In genomic region chr4:116492460-116492859, GRCm38 (mm10) we compare ENCODE assay signal across 14 mouse cellular contexts. TPM values are rescaled to one million over a fixed set of nuclear protein-coding genes. Genes with fewer than 3 reads are reported as not detected.
DNase-seq lines count a peak whose midpoint lies in the region; ATAC-seq and TF ChIP-seq lines count a peak whose summit lies in the region.
"Had no signal": no experiment of that assay in that cellular context is flagged by ENCODE, and none has a peak within 500 bp of the region (broad histone marks: within the 10 kb centered on the region; RNA-seq: fewer than 3 reads in every experiment).

No protein-coding gene starts in this region.

- H3K9me3 ChIP-seq in MEL (replicated peaks; ENCODE audit: insufficient read depth, low read length) = no peaks in the 10 kb centered on the region
- no peaks in the 10 kb centered on the region for H3K9me3 ChIP-seq in intestine, embryonic 15.5 days
- no peaks in the 10 kb centered on the region for H3K9me3 ChIP-seq in midbrain, embryonic 10.5 days (replicated peaks)
- H3K9me3 ChIP-seq: embryonic facial prominence, embryonic 13.5 days; limb, embryonic 13.5 days had no signal

- H3K27ac ChIP-seq in MEL (ENCODE audit: control insufficient read depth, low read depth, low read length) = no peak overlapping the region
- peak overlapping the region; percentile 54; the same call in 1 of the 2 replicates for H3K27ac ChIP-seq in intestine, embryonic 15.5 days
- H3K27ac ChIP-seq in midbrain, embryonic 10.5 days (replicated peaks) = no peak overlapping the region
- H3K27ac ChIP-seq: embryonic facial prominence, embryonic 13.5 days; limb, embryonic 13.5 days had no signal

- H3K4me1 ChIP-seq in MEL (ENCODE audit: control insufficient read depth in 1 of 2, insufficient read depth in 2 of 2, low read length in 2 of 2) = peaks cover 5 to 12% of the 10 kb centered on the region in 2 experiments
- peaks cover 16% of the 10 kb centered on the region for H3K4me1 ChIP-seq in intestine, embryonic 15.5 days (replicated peaks)
- H3K4me1 ChIP-seq in midbrain, embryonic 10.5 days = no peaks in the 10 kb centered on the region
- H3K4me1 ChIP-seq: limb, embryonic 13.5 days had no signal

- peak; percentile 60 for ATAC-seq in intestine, embryonic 15.5 days
- ATAC-seq: inflammation-experienced regulatory T-cells, adult 6 months had no signal

- no peak overlapping the region for H3K4me3 ChIP-seq in MEL (ENCODE audit: control insufficient read depth in 1 of 2, insufficient read depth in 1 of 2, low read depth in 2 of 2, low read length in 2 of 2)
- no peak overlapping the region for H3K4me3 ChIP-seq in intestine, embryonic 15.5 days (replicated peaks)
- no peak overlapping the region for H3K4me3 ChIP-seq in midbrain, embryonic 10.5 days
- H3K4me3 ChIP-seq: embryonic facial prominence, embryonic 13.5 days; limb, embryonic 13.5 days had no signal

- 48% methylated on average over 4 of the region's 4 CpGs for WGBS in intestine, embryonic 15.5 days
- 87% methylated on average over 4 of the region's 4 CpGs for WGBS in midbrain, embryonic 10.5 days

- TF ChIP-seq RAD21 in MEL (IDR thresholded peaks at IDR 0.05; ENCODE audit: low read depth, low read length) = no peak

- no peaks in the 10 kb centered on the region for H3K27me3 ChIP-seq in MEL (ENCODE audit: control insufficient read depth in 1 of 2, insufficient read depth in 2 of 2, low read length in 2 of 2)
- no peaks in the 10 kb centered on the region for H3K27me3 ChIP-seq in intestine, embryonic 15.5 days (replicated peaks)
- no peaks in the 10 kb centered on the region for H3K27me3 ChIP-seq in midbrain, embryonic 10.5 days (ENCODE audit: low read depth, poor library complexity, severe bottlenecking)
- H3K27me3 ChIP-seq: embryonic facial prominence, embryonic 13.5 days had no signal

- DNase-seq in heart, adult 9 months (ENCODE audit: low spot score in 2 of 2) = peak; percentile 11 to 24
- DNase-seq in heart, postnatal 25 days (ENCODE audit: low spot score) = no peak
- DNase-seq in MEL (ENCODE audit: low read depth, low spot score) = peak; percentile 54
- DNase-seq in lung, postnatal 14 days = peak; percentile 22
- no peak for DNase-seq in gastrocnemius, adult 8-10 months (ENCODE audit: low spot score in 2 of 2)
- DNase-seq in midbrain, embryonic 10.5 days (ENCODE audit: low spot score) = no peak
- no peak for DNase-seq in gastrocnemius, postnatal 36 days
- DNase-seq: cerebellum, adult 9-11 months; spleen, adult 18-20 months; thymus, adult 18-20 months had no signal

- no peak overlapping the region for H3K9ac ChIP-seq in MEL (ENCODE audit: control insufficient read depth, low read depth, low read length, poor library complexity, severe bottlenecking)
- no peak overlapping the region for H3K9ac ChIP-seq in intestine, embryonic 15.5 days
- H3K9ac ChIP-seq: embryonic facial prominence, embryonic 13.5 days; limb, embryonic 13.5 days had no signal

- peaks cover 0 to 20% of the 10 kb centered on the region in 2 experiments; a peak in 2 of 4 replicates for H3K36me3 ChIP-seq in MEL (ENCODE audit: control insufficient read depth in 1 of 2, insufficient read depth in 2 of 2, low read length in 2 of 2)
- no peaks in the 10 kb centered on the region for H3K36me3 ChIP-seq in intestine, embryonic 15.5 days
- H3K36me3 ChIP-seq in midbrain, embryonic 10.5 days = no peaks in the 10 kb centered on the region
- H3K36me3 ChIP-seq: embryonic facial prominence, embryonic 13.5 days; limb, embryonic 13.5 days had no signal

- TF ChIP-seq CTCF in MEL (IDR thresholded peaks at IDR 0.05 in 2 of 3, conservative IDR thresholded peaks at IDR 0.05 in 1 of 3; ENCODE audit: control insufficient read depth in 1 of 3, insufficient read depth in 1 of 3, low read depth in 2 of 3, low read length in 3 of 3, poor library complexity in 1 of 3, severe bottlenecking in 1 of 3) = no peak

- no peak for TF ChIP-seq POLR2A in MEL (IDR thresholded peaks at IDR 0.05; ENCODE audit: control insufficient read depth in 1 of 2, insufficient read depth in 1 of 2, low read depth in 1 of 2, low read length in 2 of 2, poor library complexity in 1 of 2)

- no peaks in the 10 kb centered on the region for H3K79me2 ChIP-seq in MEL (ENCODE audit: control insufficient read depth, insufficient read depth, low read length, poor library complexity)

- intact Hi-C loops in heart, postnatal 25 days (cut with DNase I) = no loop called here
- intact Hi-C loops in gastrocnemius, postnatal 36 days (cut with DNase I) = no loop called here

- no peak overlapping the region for H3K4me2 ChIP-seq in intestine, embryonic 15.5 days (replicated peaks)
- H3K4me2 ChIP-seq: embryonic facial prominence, embryonic 13.5 days; limb, embryonic 13.5 days had no signal

- TF ChIP-seq EP300 in MEL (IDR thresholded peaks at IDR 0.05; ENCODE audit: low read depth in 1 of 2, low read length in 2 of 2) = no peak

TF ChIP-seq in MEL, 35 proteins besides CTCF, POLR2A, EP300 and RAD21:
- TF ChIP-seq KAT2A (conservative IDR thresholded peaks at IDR 0.05; ENCODE audit: low read depth, low read length) (no peak), TAL1 (IDR thresholded peaks at IDR 0.05; ENCODE audit: low read length) (no peak), ELF1 (IDR thresholded peaks at IDR 0.05; ENCODE audit: low read depth, low read length) (no peak), ZMIZ1 (IDR thresholded peaks at IDR 0.05; ENCODE audit: low read depth, low read length) (no peak), BHLHE40 (IDR thresholded peaks at IDR 0.05; ENCODE audit: borderline replicate concordance, low read depth, low read length) (no peak), RCOR1 (IDR thresholded peaks at IDR 0.05; ENCODE audit: low read depth, low read length) (no peak), TBP (IDR thresholded peaks at IDR 0.05; ENCODE audit: low read depth, low read length) (no peak), MEF2A (IDR thresholded peaks at IDR 0.05; ENCODE audit: extremely low read depth, insufficient replicate concordance, low read depth, low read length, poor library complexity, severe bottlenecking) (no peak), UBTF (IDR thresholded peaks at IDR 0.05; ENCODE audit: borderline replicate concordance, insufficient read depth, low read depth, low read length) (no peak)

RNA-seq across cellular contexts. Expression of gene Ipp, which starts 14.9 kb away (rescaled TPM):
- total RNA-seq in heart, postnatal 25 days (2021) = 10 to 100 TPM; 12.4 to 16.2 TPM
- 8.4 and 10.1 TPM in 2 replicates for total RNA-seq in MEL (2012; rRNA removed)
- polyA plus RNA-seq in MEL (2012; ENCODE audit: insufficient read depth in 1 of 2, insufficient read length in 2 of 2, low read depth in 1 of 2, low replicate concordance in 2 of 2, missing spikeins in 1 of 2) = 1 to 10 TPM in 1 of 2 experiments, not detected in 1; 8.8 TPM
- polyA plus RNA-seq in intestine, embryonic 15.5 days (2015; fragmentation: Nextera tagmentation; extraction: Ambion mirVana) = 15.7 and 16.5 TPM in 2 replicates
- 10 to 100 TPM; 20.1 to 23.7 (median 21.7) TPM for total RNA-seq in gastrocnemius, adult 8-10 months (2022)
- polyA plus RNA-seq in midbrain, embryonic 10.5 days (2016; fragmentation: Nextera tagmentation; extraction: Ambion mirVana) = 16.3 and 18.0 TPM in 2 replicates
- total RNA-seq in gastrocnemius, postnatal 36 days (2021) = 10 to 100 TPM; 13.8 to 14.6 TPM

RNA-seq across cellular contexts. Expression of gene Mast2, which starts 28.5 kb away (rescaled TPM):
- total RNA-seq in heart, postnatal 25 days (2021) = 100 to 1,000 TPM; 118 to 119 TPM
- total RNA-seq in MEL (2012; rRNA removed) = 13.3 and 14.8 TPM in 2 replicates
- polyA plus RNA-seq in MEL (2012; ENCODE audit: insufficient read depth in 1 of 2, insufficient read length in 2 of 2, low read depth in 1 of 2, low replicate concordance in 2 of 2, missing spikeins in 1 of 2) = 100 to 1,000 TPM in 1 of 2 experiments, 10 to 100 TPM in 1; 46.4 to 126 TPM
- 13.3 and 13.5 TPM in 2 replicates for polyA plus RNA-seq in intestine, embryonic 15.5 days (2015; fragmentation: Nextera tagmentation; extraction: Ambion mirVana)
- total RNA-seq in gastrocnemius, adult 8-10 months (2022) = 10 to 100 TPM; 76.6 to 98.8 (median 77.1) TPM
- polyA plus RNA-seq in midbrain, embryonic 10.5 days (2016; fragmentation: Nextera tagmentation; extraction: Ambion mirVana) = 13.6 and 16.6 TPM in 2 replicates
- total RNA-seq in gastrocnemius, postnatal 36 days (2021) = 10 to 100 TPM; 81.2 to 85.0 TPM

Comparison
In these comparisons a context has a peak if more than half of its experiments do, and no peak if none do; other contexts are left out.
1. DNase-seq: peak in heart, adult 9 months (2 of 2), MEL (single experiment) and lung, postnatal 14 days (single experiment); none in heart, postnatal 25 days (single experiment), gastrocnemius, adult 8-10 months (0 of 2), midbrain, embryonic 10.5 days (single experiment) and gastrocnemius, postnatal 36 days (0 of 2).